Mouse (Mus musculus): ENCODE measurements around the gene Acss1. TPM values are rescaled to one million over a fixed set of nuclear protein-coding genes. Genes with fewer than 3 reads are reported as not detected.

Acss1 gene
- polyA plus RNA-seq, 1 experiment from 2014 or later: 11.3 TPM

GRCm38 (mm10) chr2:150572463-150572862 lies 95.8 kb downstream of the Acss1 start:
- no peak overlapping the region for H3K4me3 ChIP-seq (ENCODE audit: low read length)
- no peak overlapping the region for H3K27ac ChIP-seq (ENCODE audit: low read length)
- 78% methylated on average over 3 of the region's 3 CpGs for WGBS
- no peaks in the 10 kb centered on the region for H3K36me3 ChIP-seq (ENCODE audit: control insufficient read depth, insufficient read depth, low read length)
- H3K27me3 ChIP-seq (ENCODE audit: control insufficient read depth, insufficient read depth, low read depth, low read length): no peaks in the 10 kb centered on the region
- H3K9me3 ChIP-seq (ENCODE audit: control insufficient read depth, low read length): no peaks in the 10 kb centered on the region
- H3K4me1 ChIP-seq (replicated peaks; ENCODE audit: control insufficient read depth, insufficient read depth, low read length): no peaks in the 10 kb centered on the region
- no peak for ATAC-seq (ENCODE audit: low read depth)
- H3K4me2 ChIP-seq (ENCODE audit: low read depth, low read length): no peak overlapping the region
- no peak overlapping the region for H3K9ac ChIP-seq (ENCODE audit: low read length)

DNA sequence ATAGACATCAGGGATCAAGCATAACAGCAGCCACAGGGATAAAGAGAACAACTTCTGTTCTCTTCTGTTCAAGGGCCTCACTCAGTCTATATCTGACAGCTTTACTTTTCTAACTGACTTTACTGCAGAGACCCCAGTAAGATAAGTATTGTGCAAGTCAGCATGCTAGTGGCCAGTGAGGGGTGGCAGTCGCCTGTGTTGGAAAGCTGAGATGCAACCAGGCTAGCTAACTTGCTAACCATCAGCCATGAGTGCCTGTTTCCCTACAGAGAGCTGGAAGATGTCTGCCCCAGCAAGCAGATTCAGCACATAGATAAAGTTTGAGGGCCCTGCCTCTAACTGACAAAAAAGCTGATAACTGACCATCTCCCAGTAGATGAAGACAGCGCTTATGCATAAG lies 97.5 kb downstream of the Acss1 start:
- no peaks in the 10 kb centered on the region for H3K4me1 ChIP-seq (replicated peaks; ENCODE audit: control insufficient read depth, insufficient read depth, low read length)
- H3K36me3 ChIP-seq (ENCODE audit: control insufficient read depth, insufficient read depth, low read length): no peaks in the 10 kb centered on the region
- H3K4me3 ChIP-seq (ENCODE audit: low read length): no peak overlapping the region
- H3K4me2 ChIP-seq (ENCODE audit: low read depth, low read length): no peak overlapping the region
- no peak overlapping the region for H3K27ac ChIP-seq (ENCODE audit: low read length)
- no peaks in the 10 kb centered on the region for H3K27me3 ChIP-seq (ENCODE audit: control insufficient read depth, insufficient read depth, low read depth, low read length)
- H3K9ac ChIP-seq (ENCODE audit: low read length): no peak overlapping the region
- no peaks in the 10 kb centered on the region for H3K9me3 ChIP-seq (ENCODE audit: control insufficient read depth, low read length)
- ATAC-seq (ENCODE audit: low read depth): no peak
- whole genome bisulfite sequencing: 71% methylated on average over 2 of the region's 2 CpGs

DNA sequence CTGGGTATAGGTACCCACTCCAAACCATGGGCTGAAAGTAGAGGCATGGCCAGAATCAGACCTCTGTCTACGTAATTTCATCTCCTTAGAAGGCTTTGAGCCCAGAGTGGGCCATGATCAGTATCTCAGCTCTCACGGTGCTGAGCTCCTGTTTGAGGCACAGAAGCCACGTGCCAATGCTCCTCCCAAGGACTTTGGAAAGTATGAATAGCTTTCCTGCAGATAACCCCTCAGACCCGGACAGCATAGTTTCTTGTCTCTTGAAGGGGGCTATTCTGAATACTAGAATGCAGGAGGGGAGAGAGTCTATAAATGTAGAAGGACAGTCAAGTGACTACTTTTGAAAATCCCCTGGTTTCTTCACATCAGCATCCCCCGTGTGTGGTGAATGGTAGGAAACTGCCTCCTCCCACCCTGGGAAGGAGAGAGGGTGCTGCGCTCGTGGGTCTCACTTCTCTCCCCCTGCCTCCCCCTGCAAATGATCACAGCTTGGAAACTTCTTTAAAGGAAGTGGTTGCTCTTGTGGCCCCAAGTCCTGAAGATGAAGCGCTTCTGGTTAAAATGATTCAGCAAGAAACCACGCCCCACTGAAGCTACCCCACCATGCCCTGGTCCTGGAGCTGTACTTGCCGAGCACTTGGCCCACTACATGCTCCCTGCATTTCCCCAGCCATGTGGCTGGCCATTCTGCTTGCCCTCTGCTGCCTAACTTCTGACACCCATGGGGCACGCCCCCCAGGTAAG lies 98.3 kb downstream of the Acss1 start, which contains the start of gene Cst7:
TSS of gene Cst7 (plus strand) at position 569 of the 744 bp plus-strand sequence.
- no peaks in the 10 kb centered on the region for H3K36me3 ChIP-seq (ENCODE audit: control insufficient read depth, insufficient read depth, low read length)
- H3K4me3 ChIP-seq (ENCODE audit: low read length): no peak within 1 kb of the TSS
- H3K9me3 ChIP-seq (ENCODE audit: control insufficient read depth, low read length): no peaks in the 10 kb centered on the region
- H3K4me1 ChIP-seq (replicated peaks; ENCODE audit: control insufficient read depth, insufficient read depth, low read length): no peaks in the 10 kb centered on the region
- H3K27me3 ChIP-seq (ENCODE audit: control insufficient read depth, insufficient read depth, low read depth, low read length): no peaks in the 10 kb centered on the region
- WGBS: 60% methylated on average over 11 of the region's 11 CpGs
- no peak within 1 kb of the TSS for H3K4me2 ChIP-seq (ENCODE audit: low read depth, low read length)
- no peak within 1 kb of the TSS for H3K9ac ChIP-seq (ENCODE audit: low read length)
- H3K27ac ChIP-seq (ENCODE audit: low read length): no peak within 1 kb of the TSS
- no peak for ATAC-seq (ENCODE audit: low read depth)

Other genes with a start within 250 kb of the Acss1 start
- 7.1 and 7.7 TPM in 2 replicates for gene Zfp442, start 217.0 kb downstream of the Acss1 start, polyA plus RNA-seq (2015; fragmentation: Nextera tagmentation; extraction: Ambion mirVana)
- 0.10 TPM in 1 of 2 replicates, not detected in the other for gene Zfp345, start 183.4 kb downstream of the Acss1 start, polyA plus RNA-seq (2015; fragmentation: Nextera tagmentation; extraction: Ambion mirVana)
- gene Cst7, start 98.1 kb downstream of the Acss1 start, polyA plus RNA-seq (2015; fragmentation: Nextera tagmentation; extraction: Ambion mirVana): 0.20 and 0.36 TPM in 2 replicates
- gene Apmap, start 59.9 kb downstream of the Acss1 start, polyA plus RNA-seq (2015; fragmentation: Nextera tagmentation; extraction: Ambion mirVana): 56.6 and 57.2 TPM in 2 replicates
- not detected in 2 replicates for gene Vsx1, start 20.9 kb upstream of the Acss1 start, polyA plus RNA-seq (2015; fragmentation: Nextera tagmentation; extraction: Ambion mirVana)
- gene Entpd6, start 80.5 kb upstream of the Acss1 start, polyA plus RNA-seq (2015; fragmentation: Nextera tagmentation; extraction: Ambion mirVana): 29.8 and 29.9 TPM in 2 replicates
- gene Pygb, start 118.2 kb upstream of the Acss1 start, polyA plus RNA-seq (2015; fragmentation: Nextera tagmentation; extraction: Ambion mirVana): 92.4 and 94.3 TPM in 2 replicates
- gene Abhd12, start 236.2 kb upstream of the Acss1 start, polyA plus RNA-seq (2015; fragmentation: Nextera tagmentation; extraction: Ambion mirVana): 53.4 and 56.4 TPM in 2 replicates
- 34.8 and 34.9 TPM in 2 replicates for gene Gins1, start 236.9 kb upstream of the Acss1 start, polyA plus RNA-seq (2015; fragmentation: Nextera tagmentation; extraction: Ambion mirVana)

Data from lung, embryonic 16.5 days (tissue).